Mouse (Mus musculus): ENCODE data around the gene Eomes.

GRCm38 (mm10) chr9:118532516-118533205 is 54.6 kb downstream of the Eomes start:
- TF ChIP-seq CTCF (IDR thresholded peaks at IDR 0.05; ENCODE audit: extremely low read depth, insufficient read depth, insufficient read length, insufficient replicate concordance) (no peak), POLR2A (IDR thresholded peaks at IDR 0.05; ENCODE audit: low read depth, low read length) (no peak)

Measured in spleen, adult 2 months (tissue).